Mouse (Mus musculus) C2C12 (cell line): Measurements from ENCODE around the gene Arhgef17. TPM values are rescaled to one million over a fixed set of nuclear protein-coding genes. Genes with fewer than 3 reads are reported as not detected.

Experiments used
- H3K27me3 ChIP-seq: one replicate; pipeline ENCODE4 v1.6.1; 2011; ENCODE audit not compliant: control insufficient read depth, insufficient read depth, insufficient read length
- H3K36me3 ChIP-seq: one replicate; pipeline ENCODE4 v1.6.1; 2011; ENCODE audit not compliant: control insufficient read depth, insufficient read depth
- H3K4me3 ChIP-seq: one replicate; pipeline ENCODE4 v1.5.1; 2011; ENCODE audit warnings: mild to moderate bottlenecking, control low read depth; ENCODE audit not compliant: poor library complexity, insufficient read depth, severe bottlenecking
- H3K79me2 ChIP-seq: one replicate; pipeline ENCODE4 v1.6.1; 2011; ENCODE audit not compliant: control insufficient read depth, insufficient read depth
- H3K79me3 ChIP-seq: one replicate; pipeline ENCODE4 v1.6.1; 2011; ENCODE audit warnings: low read depth, control low read depth
- H3ac ChIP-seq: one replicate; pipeline ENCODE3; 2011; ENCODE audit warnings: low read depth; ENCODE audit not compliant: control insufficient read depth, insufficient read length
- CEBPB ChIP-seq: IDR thresholded peaks from one replicate; pipeline ENCODE4 v1.6.1; 2011; ENCODE audit warnings: low read depth, mild to moderate bottlenecking, control low read depth, moderate library complexity
- CTCF ChIP-seq: IDR thresholded peaks from one replicate; pipeline ENCODE4 v1.5.1; 2011; ENCODE audit not compliant: control insufficient read depth, insufficient read depth, insufficient read length
- FOSL1 ChIP-seq: IDR thresholded peaks from one replicate; pipeline ENCODE4 v1.8.0; 2011; ENCODE audit warnings: mild to moderate bottlenecking, low read length; ENCODE audit not compliant: poor library complexity, insufficient read depth, severe bottlenecking
- MAX ChIP-seq: IDR thresholded peaks from one replicate; pipeline ENCODE4 v1.6.1; 2011; ENCODE audit warnings: mild to moderate bottlenecking, control low read depth
- MYOD1 ChIP-seq: IDR thresholded peaks from one replicate; pipeline ENCODE4 v1.6.1; 2011; ENCODE audit warnings: low read depth; ENCODE audit not compliant: control insufficient read depth, insufficient read length
- MYOG ChIP-seq: IDR thresholded peaks from one replicate; pipeline ENCODE4 v1.6.1; 2011; ENCODE audit not compliant: control insufficient read depth, insufficient read length; ENCODE audit errors: extremely low read depth
- USF1 ChIP-seq: IDR thresholded peaks from one replicate; pipeline ENCODE4 v1.6.1; 2011; ENCODE audit warnings: low read depth, mild to moderate bottlenecking, control low read depth, moderate library complexity
- polyA plus RNA-seq: library from polyadenylated mRNA; unstranded; fragments of >200 nt; fragmentation: generic; extraction: Trizol; gene quantifications from one replicate; pipeline ENCODE4 v1.2.1, GENCODE M21; 2012; ENCODE audit warnings: missing spikeins

The Arhgef17 gene
- polyA plus RNA-seq, 1 experiment = 35.4 TPM

- H3K79me3 ChIP-seq = no peaks in the 10 kb centered on the region
- H3K36me3 ChIP-seq = no peaks in the 10 kb centered on the region
- TF ChIP-seq CTCF (no peak), CEBPB (no peak), FOSL1 (no peak), MYOG (no peak), MAX (no peak)
- H3ac ChIP-seq = no peak overlapping the region
- no peaks in the 10 kb centered on the region for H3K79me2 ChIP-seq
- no peaks in the 10 kb centered on the region for H3K27me3 ChIP-seq
- no peak overlapping the region for H3K4me3 ChIP-seq
These were observed 9.3 kb upstream of the Arhgef17 start for GRCm38 (mm10) chr7:100941169-100941568.

- no peak overlapping the region for H3ac ChIP-seq
- no peaks in the 10 kb centered on the region for H3K79me3 ChIP-seq
- H3K79me2 ChIP-seq = no peaks in the 10 kb centered on the region
- H3K36me3 ChIP-seq = no peaks in the 10 kb centered on the region
- TF ChIP-seq MAX (no peak), CTCF (no peak), CEBPB (no peak)
- H3K4me3 ChIP-seq = no peak overlapping the region
- no peaks in the 10 kb centered on the region for H3K27me3 ChIP-seq
These were observed 6.2 kb upstream of the Arhgef17 start for GRCm38 (mm10) chr7:100938106-100938505.

GRCm38 (mm10) chr7:100937481-100937880, 5.6 kb upstream of the Arhgef17 start:
- H3K27me3 ChIP-seq = no peaks in the 10 kb centered on the region
- no peak overlapping the region for H3ac ChIP-seq
- no peak for TF ChIP-seq USF1
- TF ChIP-seq CTCF = no peak
- no peak for TF ChIP-seq MYOG
- no peak for TF ChIP-seq FOSL1
- TF ChIP-seq MYOD1 = no peak
- no peak for TF ChIP-seq CEBPB
- no peak for TF ChIP-seq MAX
- no peaks in the 10 kb centered on the region for H3K79me2 ChIP-seq
- H3K36me3 ChIP-seq = no peaks in the 10 kb centered on the region
- H3K4me3 ChIP-seq = no peak overlapping the region
- no peaks in the 10 kb centered on the region for H3K79me3 ChIP-seq

GRCm38 (mm10) chr7:100933520-100933919, 1.6 kb upstream of the Arhgef17 start:
- no peak for TF ChIP-seq MYOG
- TF ChIP-seq USF1 = no peak
- no peak for TF ChIP-seq MAX
- TF ChIP-seq MYOD1 = no peak
- TF ChIP-seq CTCF = no peak
- no peak for TF ChIP-seq FOSL1
- no peak for TF ChIP-seq CEBPB
- H3K79me2 ChIP-seq = peaks cover 33% of the 10 kb centered on the region
- no peaks in the 10 kb centered on the region for H3K27me3 ChIP-seq
- peaks cover 22% of the 10 kb centered on the region for H3K79me3 ChIP-seq
- no peaks in the 10 kb centered on the region for H3K36me3 ChIP-seq
- no peak overlapping the region for H3ac ChIP-seq
- no peak overlapping the region for H3K4me3 ChIP-seq

GRCm38 (mm10) chr7:100932481-100933007, 637 bp upstream of the Arhgef17 start:
- Histone ChIP-seq H3K79me2 (peaks cover 43% of the 10 kb centered on the region), H3K4me3 (peak overlapping the region; percentile 76), H3K27me3 (no peaks in the 10 kb centered on the region), H3K36me3 (no peaks in the 10 kb centered on the region), H3K79me3 (peaks cover 31% of the 10 kb centered on the region), H3ac (peak overlapping the region; percentile 39)
- no peak for TF ChIP-seq MAX
- TF ChIP-seq MYOG = no peak
- peak; percentile 55 for TF ChIP-seq CTCF

- peak overlapping the region; percentile 76 for H3K4me3 ChIP-seq
- H3K79me2 ChIP-seq = peaks cover 54% of the 10 kb centered on the region
- H3K36me3 ChIP-seq = no peaks in the 10 kb centered on the region
- TF ChIP-seq MAX = no peak
- TF ChIP-seq CTCF = no peak
- no peak for TF ChIP-seq MYOD1
- TF ChIP-seq USF1 = no peak
- TF ChIP-seq FOSL1 = no peak
- no peak for TF ChIP-seq CEBPB
- no peak for TF ChIP-seq MYOG
- H3K27me3 ChIP-seq = no peaks in the 10 kb centered on the region
- H3K79me3 ChIP-seq = peaks cover 42% of the 10 kb centered on the region
- H3ac ChIP-seq = peak overlapping the region; percentile 85
These were observed 486 bp downstream of the Arhgef17 start for GRCm38 (mm10) chr7:100931316-100931925.
